Mouse (Mus musculus) stomach, embryonic 16.5 days (tissue): Measurements from ENCODE around the gene Tcl1b4. TPM values are rescaled to one million over a fixed set of nuclear protein-coding genes. Genes with fewer than 3 reads are reported as not detected.
"Not testable (repeated sequence)": the region's sequence is repeated elsewhere in the genome, so short reads cannot be mapped to it uniquely, and the experiment has no call there.

Experiments
- ATAC-seq: fragments of 200-750 bp; cut with Nextera tagmentation; 2 replicates; pipeline ENCODE4 v1.8.0; 2017; ENCODE audit warnings: moderate number of reproducible peaks, moderate TSS enrichment; ENCODE audit not compliant: insufficient read depth, low FRiP score
- H3K27ac ChIP-seq: fragments of 300-500 bp; sonication (generic); 2 replicates; pipeline ENCODE4 v1.5.1; 2014; ENCODE audit warnings: low read length
- H3K27me3 ChIP-seq: fragments of 300-500 bp; sonication (generic); 2 replicates; pipeline ENCODE4 v1.6.1; 2014; ENCODE audit warnings: low read length, control low read depth, mixed read lengths; ENCODE audit not compliant: control insufficient read depth, insufficient read depth
- H3K36me3 ChIP-seq: fragments of 300-500 bp; sonication (generic); 2 replicates; pipeline ENCODE4 v1.6.1; 2014; ENCODE audit warnings: low read length; ENCODE audit not compliant: control insufficient read depth, insufficient read depth
- H3K4me1 ChIP-seq: fragments of 300-500 bp; sonication (generic); 2 replicates; pipeline ENCODE4 v1.6.1; 2014; ENCODE audit warnings: low read length, control low read depth, mixed read lengths; ENCODE audit not compliant: control insufficient read depth, insufficient read depth
- H3K4me2 ChIP-seq: fragments of 300-500 bp; sonication (generic); 2 replicates; pipeline ENCODE4 v1.6.1; 2014; ENCODE audit warnings: low read depth, low read length, mixed read lengths
- H3K4me3 ChIP-seq: fragments of 300-500 bp; sonication (generic); replicated peaks from 2 replicates; pipeline ENCODE4 v1.5.1; 2014; ENCODE audit warnings: mild to moderate bottlenecking, low read length
- H3K9ac ChIP-seq: fragments of 300-500 bp; sonication (generic); 2 replicates; pipeline ENCODE4 v1.6.1; 2014; ENCODE audit warnings: low read length
- H3K9me3 ChIP-seq: fragments of 300-500 bp; sonication (generic); replicated peaks from 2 replicates; pipeline ENCODE4 v1.6.1; 2016; ENCODE audit warnings: low read length, control low read depth; ENCODE audit not compliant: control insufficient read depth
- WGBS: fragments of 180-500 bp; shearing (Covaris S2); extraction: QIAGEN DNeasy Blood & Tissue Kit; methylation state at CpG from one replicate; pipeline ENCODE4 v1.1.7; 2014; 5-methylcytosine and 5-hydroxymethylcytosine counted together
- polyA plus RNA-seq: library from polyadenylated mRNA; unstranded; fragments of >200 nt; fragmentation: Nextera tagmentation; extraction: Ambion mirVana; gene quantifications from 2 replicates; pipeline ENCODE4 v1.2.1, GENCODE M21; 2015

The Tcl1b4 gene
- polyA plus RNA-seq, 1 experiment from 2014 or later: not detected

- H3K9me3 ChIP-seq, H3K4me1 ChIP-seq, H3K27ac ChIP-seq, H3K36me3 ChIP-seq, H3K9ac ChIP-seq, H3K4me2 ChIP-seq, ATAC-seq, H3K4me3 ChIP-seq, H3K27me3 ChIP-seq: not testable (repeated sequence)
- WGBS: 26% methylated on average over 2 of the region's 2 CpGs
Measured at GRCm38 (mm10) chr12:105188980-105189379, 12.8 kb upstream of the Tcl1b4 start.

- not testable (repeated sequence) for H3K27me3 ChIP-seq, H3K4me1 ChIP-seq, H3K27ac ChIP-seq, H3K9me3 ChIP-seq, H3K36me3 ChIP-seq, H3K9ac ChIP-seq, H3K4me3 ChIP-seq, H3K4me2 ChIP-seq, ATAC-seq
- WGBS: 93% methylated on average over 6 of the region's 6 CpGs
Measured at GRCm38 (mm10) chr12:105190743-105191142, 11.0 kb upstream of the Tcl1b4 start, which contains the start of gene Tcl1b3. TSS of gene Tcl1b3 (plus strand) at chr12:105191043.

DNA sequence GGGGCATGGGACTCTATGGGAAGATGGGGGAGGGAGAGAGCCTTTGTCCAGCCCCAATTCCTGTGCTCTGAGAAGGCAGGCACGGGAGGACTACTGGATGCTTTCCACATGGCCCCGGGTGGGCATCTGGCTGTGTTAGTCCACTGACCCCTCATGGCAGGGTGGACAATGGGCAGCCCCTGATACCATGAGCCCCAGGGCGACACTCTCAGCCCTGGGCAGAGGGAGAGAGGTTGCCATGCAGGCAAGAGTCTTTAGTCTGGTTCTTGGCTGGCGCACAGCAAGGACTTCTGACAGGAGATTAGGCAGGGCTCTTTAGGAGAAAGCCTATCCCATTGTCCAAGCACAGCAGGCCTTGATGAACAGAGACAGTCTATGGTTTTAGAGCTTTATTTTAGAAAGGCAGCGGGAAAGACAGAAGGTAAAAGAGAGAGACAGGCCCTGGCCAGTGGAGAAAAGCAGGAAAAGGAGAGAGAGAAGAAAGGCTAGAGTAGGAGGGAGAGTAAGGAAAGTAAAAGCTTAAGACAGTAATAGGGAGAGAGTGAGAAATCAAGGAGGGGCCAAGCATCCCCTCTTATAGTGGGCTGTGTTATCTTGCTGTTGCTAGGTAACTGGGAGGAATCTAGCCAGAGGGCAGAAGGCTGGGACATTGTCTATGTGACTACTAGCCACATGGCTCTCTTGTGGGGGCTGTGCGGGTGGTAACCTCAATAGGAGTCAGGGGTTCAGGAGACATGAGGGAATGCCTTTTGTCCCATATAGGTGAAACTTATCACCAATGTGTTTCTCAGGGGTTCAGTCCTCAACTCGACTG lies 1.9 kb upstream of the Tcl1b4 start:
- 68% methylated on average over 7 of the region's 7 CpGs for WGBS
- H3K4me3 ChIP-seq, H3K9me3 ChIP-seq, H3K4me1 ChIP-seq, ATAC-seq, H3K27me3 ChIP-seq, H3K9ac ChIP-seq, H3K27ac ChIP-seq, H3K36me3 ChIP-seq, H3K4me2 ChIP-seq: not testable (repeated sequence)

DNA sequence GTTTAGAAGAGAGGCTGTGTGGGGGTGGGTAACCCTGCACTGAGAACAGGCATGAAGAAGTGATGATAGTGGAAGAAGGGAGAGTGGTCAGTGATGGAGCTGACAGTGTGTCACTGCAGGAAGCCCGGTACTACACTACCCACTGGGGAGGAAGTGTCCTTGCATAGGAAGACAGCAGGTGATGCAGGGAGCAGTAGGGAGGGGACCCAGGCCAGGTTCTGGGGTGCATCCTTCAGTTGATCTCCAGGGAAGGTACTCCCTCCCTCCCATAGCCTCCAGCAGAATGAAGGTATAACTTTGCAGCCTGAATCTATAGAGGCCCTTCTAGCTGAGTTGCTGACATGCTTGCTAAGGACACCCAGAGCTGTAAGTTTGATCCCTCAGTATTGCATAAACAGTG lies 5.3 kb downstream of the Tcl1b4 start:
- Histone ChIP-seq H3K4me3 (no peak overlapping the region), H3K27me3 (no peaks in the 10 kb centered on the region), H3K9me3 (no peaks in the 10 kb centered on the region), H3K4me1 (no peaks in the 10 kb centered on the region), H3K9ac (no peak overlapping the region), H3K36me3 (no peaks in the 10 kb centered on the region), H3K27ac (no peak overlapping the region), H3K4me2 (no peak overlapping the region)
- no peak for ATAC-seq
- 76% methylated on average over 1 of the region's 1 CpGs for WGBS

DNA sequence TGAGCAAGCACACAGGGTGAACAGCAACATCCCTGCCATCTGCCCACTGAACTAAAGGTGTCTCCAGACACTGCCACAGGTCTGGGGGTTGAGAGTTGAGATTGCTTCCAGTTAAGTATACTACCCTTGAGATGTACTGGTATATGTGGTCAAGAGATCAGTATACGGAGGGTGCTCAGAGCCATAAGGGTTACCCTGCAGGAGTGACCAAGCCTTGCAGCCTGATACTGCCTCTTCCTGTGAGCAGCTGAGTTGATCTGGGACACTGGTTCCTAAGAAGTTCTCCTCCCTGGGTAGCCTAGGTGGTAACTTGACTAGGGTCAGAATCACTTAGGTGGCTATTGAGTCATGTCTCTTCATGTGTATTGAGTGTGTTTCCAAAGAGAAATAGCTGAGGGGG lies 6.7 kb downstream of the Tcl1b4 start:
- Histone ChIP-seq H3K27me3 (no peaks in the 10 kb centered on the region), H3K4me3 (no peak overlapping the region), H3K9ac (no peak overlapping the region), H3K27ac (no peak overlapping the region), H3K9me3 (no peaks in the 10 kb centered on the region), H3K36me3 (no peaks in the 10 kb centered on the region), H3K4me2 (no peak overlapping the region), H3K4me1 (no peaks in the 10 kb centered on the region)
- ATAC-seq: no peak
- 100% methylated on average over 1 of the region's 1 CpGs for WGBS

DNA sequence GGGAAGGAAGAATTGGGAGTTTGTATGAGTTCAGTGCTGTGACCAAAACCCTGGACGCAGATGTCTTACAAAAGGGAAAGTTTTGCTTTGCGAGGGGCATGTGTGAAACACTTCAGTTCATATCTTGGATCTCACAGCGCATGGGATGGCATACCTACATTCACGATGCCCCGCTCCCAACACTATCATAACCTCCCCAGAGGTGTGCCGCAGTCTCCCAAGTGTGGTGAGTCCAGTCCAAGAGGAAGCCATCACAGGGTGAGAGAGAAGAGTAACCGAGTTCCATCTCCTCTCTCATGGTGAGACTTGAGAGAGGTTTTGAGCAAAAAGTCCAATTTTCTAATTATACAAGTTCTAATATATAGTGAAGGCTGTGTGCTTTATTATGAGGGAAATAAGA lies 7.5 kb downstream of the Tcl1b4 start:
- H3K4me1 ChIP-seq: no peaks in the 10 kb centered on the region
- ATAC-seq: no peak
- H3K4me2 ChIP-seq: no peak overlapping the region
- H3K9ac ChIP-seq: no peak overlapping the region
- H3K9me3 ChIP-seq: no peaks in the 10 kb centered on the region
- no peak overlapping the region for H3K27ac ChIP-seq
- H3K27me3 ChIP-seq: no peaks in the 10 kb centered on the region
- WGBS: 84% methylated on average over 7 of the region's 7 CpGs
- no peaks in the 10 kb centered on the region for H3K36me3 ChIP-seq
- H3K4me3 ChIP-seq: no peak overlapping the region

DNA sequence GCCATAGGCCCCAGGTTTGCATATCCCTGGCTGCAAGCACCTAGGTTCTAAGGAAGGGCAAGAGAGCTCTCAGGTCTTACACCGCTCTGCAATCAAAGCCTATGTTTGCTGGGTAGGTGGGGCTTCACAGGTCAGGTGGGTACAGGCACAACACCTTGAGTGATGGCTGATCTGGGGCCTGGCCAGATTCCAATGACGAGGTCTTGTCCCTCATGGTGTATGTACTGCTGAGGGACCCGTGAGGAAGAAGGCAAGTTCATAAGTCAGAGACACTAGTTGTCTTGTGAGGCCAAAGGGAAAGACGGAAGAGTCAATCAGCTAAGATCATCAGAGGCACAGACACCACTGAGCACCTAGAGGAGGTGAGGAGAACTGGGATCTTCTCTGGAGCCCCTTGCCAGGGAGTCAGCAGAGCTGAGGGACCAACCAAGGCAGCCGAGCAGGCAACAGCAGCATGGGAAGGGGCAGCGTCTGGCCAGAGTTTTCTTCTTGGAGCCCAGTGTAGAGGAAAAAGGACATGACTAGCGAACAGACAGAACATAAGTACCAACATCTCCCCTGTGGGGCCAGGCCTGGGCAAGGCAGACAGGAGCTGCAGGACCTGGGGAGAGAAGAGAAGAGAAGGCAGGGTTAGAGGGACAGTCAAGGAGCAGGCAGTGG lies 15.5 kb downstream of the Tcl1b4 start:
- no peaks in the 10 kb centered on the region for H3K27me3 ChIP-seq
- H3K4me1 ChIP-seq: no peaks in the 10 kb centered on the region
- no peaks in the 10 kb centered on the region for H3K36me3 ChIP-seq
- no peak overlapping the region for H3K4me3 ChIP-seq
- no peaks in the 10 kb centered on the region for H3K9me3 ChIP-seq
- no peak overlapping the region for H3K9ac ChIP-seq
- no peak for ATAC-seq
- 78% methylated on average over 7 of the region's 7 CpGs for WGBS
- H3K27ac ChIP-seq: no peak overlapping the region
- no peak overlapping the region for H3K4me2 ChIP-seq

GRCm38 (mm10) chr12:105222601-105223319 lies 21.0 kb downstream of the Tcl1b4 start, which contains the start of gene Tcl1:
TSS of gene Tcl1 (minus strand) at chr12:105222793.
- Histone ChIP-seq H3K36me3 (no peaks in the 10 kb centered on the region), H3K27ac (no peak within 1 kb of the TSS), H3K9me3 (no peaks in the 10 kb centered on the region), H3K27me3 (no peaks in the 10 kb centered on the region), H3K4me2 (no peak within 1 kb of the TSS), H3K4me3 (no peak within 1 kb of the TSS), H3K9ac (no peak within 1 kb of the TSS), H3K4me1 (no peaks in the 10 kb centered on the region)
- 0 out of 2 replicates have a peak, but pooled peaks have one; percentile 25 for ATAC-seq
- 84% methylated on average over 22 of the region's 22 CpGs for WGBS
